Mouse (Mus musculus): ENCODE measurements around the gene Slc39a12. TPM values are rescaled to one million over a fixed set of nuclear protein-coding genes. Genes with fewer than 3 reads are reported as not detected.

The Slc39a12 gene
- polyA plus RNA-seq (2015; fragmentation: Nextera tagmentation; extraction: Ambion mirVana): not detected in 2 replicates

GRCm38 (mm10) chr2:14388162-14388561 is at the start of gene Slc39a12:
TSS of gene Slc39a12 (plus strand) at chr2:14388316.

Other genes with a start within 250 kb of the Slc39a12 start
- 0.05 TPM in 1 of 2 replicates, not detected in the other for gene Tmem236, start 213.8 kb upstream of the Slc39a12 start, polyA plus RNA-seq (2015; fragmentation: Nextera tagmentation; extraction: Ambion mirVana)
- gene Mrc1, start 158.9 kb upstream of the Slc39a12 start, polyA plus RNA-seq (2015; fragmentation: Nextera tagmentation; extraction: Ambion mirVana): 8.0 and 13.1 TPM in 2 replicates
- 0.42 and 0.71 TPM in 2 replicates for gene Cacnb2, start 214.8 kb downstream of the Slc39a12 start, polyA plus RNA-seq (2015; fragmentation: Nextera tagmentation; extraction: Ambion mirVana)

Data from spleen, postnatal 0 days (tissue).